12 mouse cellular contexts compared by ENCODE assay signal in genomic region chr14:61861357-61861958, GRCm38 (mm10).
DNase-seq lines count a peak whose midpoint lies in the region; ATAC-seq and TF ChIP-seq lines count a peak whose summit lies in the region.
"Had no signal": no experiment of that assay in that cellular context is flagged by ENCODE, and none has a peak within 500 bp of the region (broad histone marks: within the 10 kb centered on the region; RNA-seq: fewer than 3 reads in every experiment).

No protein-coding gene starts in this region.

- peak; percentile 61 for DNase-seq in thymus, postnatal 0 days (ENCODE audit: low spot score)
- no peak for DNase-seq in gastrocnemius, postnatal 36 days
- DNase-seq in right cerebral cortex, postnatal 10 days (ENCODE audit: low spot score in 2 of 2), result no peak
- DNase-seq: adrenal gland, postnatal 25 days had no signal

- no peak overlapping the region for H3K4me2 ChIP-seq in liver, embryonic 15.5 days
- no peak overlapping the region for H3K4me2 ChIP-seq in liver, embryonic 12.5 days
- no peak overlapping the region for H3K4me2 ChIP-seq in liver, embryonic 16.5 days (ENCODE audit: low read depth, low read length)
- H3K4me2 ChIP-seq: intestine, embryonic 15.5 days; lung, embryonic 15.5 days had no signal

- H3K27me3 ChIP-seq in liver, embryonic 15.5 days, result no peaks in the 10 kb centered on the region
- no peaks in the 10 kb centered on the region for H3K27me3 ChIP-seq in liver, embryonic 12.5 days (replicated peaks)
- no peaks in the 10 kb centered on the region for H3K27me3 ChIP-seq in liver, embryonic 16.5 days (ENCODE audit: control insufficient read depth, insufficient read depth, low read depth, low read length)
- H3K27me3 ChIP-seq: intestine, embryonic 15.5 days; lung, embryonic 15.5 days; Patski had no signal

- 38% methylated on average over 8 of the region's 8 CpGs for WGBS in liver, embryonic 15.5 days (ENCODE audit: insufficient replicate concordance)
- 47% methylated on average over 8 of the region's 8 CpGs for WGBS in liver, embryonic 12.5 days (ENCODE audit: insufficient replicate concordance)
- 16% methylated on average over 8 of the region's 8 CpGs for WGBS in bone marrow, adult 2 months
- 40% methylated on average over 8 of the region's 8 CpGs for WGBS in liver, embryonic 16.5 days (ENCODE audit: insufficient replicate concordance)

- no peaks in the 10 kb centered on the region for H3K4me1 ChIP-seq in liver, embryonic 15.5 days (replicated peaks)
- no peaks in the 10 kb centered on the region for H3K4me1 ChIP-seq in liver, embryonic 12.5 days
- H3K4me1 ChIP-seq in bone marrow, adult 2 months (ENCODE audit: control insufficient read depth, insufficient read depth, low read length), result peaks cover 6% of the 10 kb centered on the region; the same call in 1 of the 2 replicates
- no peaks in the 10 kb centered on the region for H3K4me1 ChIP-seq in liver, embryonic 16.5 days (ENCODE audit: control insufficient read depth, low read depth, low read length)
- H3K4me1 ChIP-seq: intestine, embryonic 15.5 days had no signal

- TF ChIP-seq POLR2A in bone marrow, adult 2 months (IDR thresholded peaks at IDR 0.05; ENCODE audit: borderline replicate concordance, control insufficient read depth, low read depth, low read length), result no peak

- H3K9me3 ChIP-seq in liver, embryonic 15.5 days (replicated peaks), result no peaks in the 10 kb centered on the region
- H3K9me3 ChIP-seq in liver, embryonic 12.5 days (replicated peaks), result no peaks in the 10 kb centered on the region
- H3K9me3 ChIP-seq in liver, embryonic 16.5 days (replicated peaks; ENCODE audit: control insufficient read depth, low read length), result no peaks in the 10 kb centered on the region
- H3K9me3 ChIP-seq: intestine, embryonic 15.5 days; lung, embryonic 15.5 days had no signal

- intact Hi-C loops in gastrocnemius, postnatal 36 days (cut with DNase I), result no loop called here

- H3K4me3 ChIP-seq in liver, embryonic 15.5 days (replicated peaks), result no peak overlapping the region
- H3K4me3 ChIP-seq in liver, embryonic 12.5 days, result no peak overlapping the region
- H3K4me3 ChIP-seq in bone marrow, adult 2 months (replicated peaks; ENCODE audit: control insufficient read depth, low read depth, low read length), result no peak overlapping the region
- no peak overlapping the region for H3K4me3 ChIP-seq in liver, embryonic 16.5 days (ENCODE audit: low read depth, low read length)
- H3K4me3 ChIP-seq: intestine, embryonic 15.5 days; lung, embryonic 15.5 days had no signal

- no peak for TF ChIP-seq CTCF in bone marrow, adult 2 months (IDR thresholded peaks at IDR 0.05; ENCODE audit: control insufficient read depth, insufficient read depth, low read length)

- H3K9ac ChIP-seq in liver, embryonic 15.5 days, result no peak overlapping the region
- no peak overlapping the region for H3K9ac ChIP-seq in liver, embryonic 12.5 days
- H3K9ac ChIP-seq in liver, embryonic 16.5 days (ENCODE audit: low read depth, low read length), result no peak overlapping the region
- H3K9ac ChIP-seq: intestine, embryonic 15.5 days; lung, embryonic 15.5 days had no signal

- no peak for ATAC-seq in liver, embryonic 15.5 days (ENCODE audit: insufficient read depth)
- ATAC-seq in liver, embryonic 12.5 days, result no peak
- ATAC-seq in liver, embryonic 16.5 days (ENCODE audit: low read depth), result peak; percentile 41
- ATAC-seq: forebrain, embryonic 14.5 days; intestine, embryonic 15.5 days; Patski had no signal

- H3K36me3 ChIP-seq in liver, embryonic 15.5 days (replicated peaks), result no peaks in the 10 kb centered on the region
- H3K36me3 ChIP-seq in liver, embryonic 12.5 days, result no peaks in the 10 kb centered on the region
- H3K36me3 ChIP-seq in liver, embryonic 16.5 days (ENCODE audit: control insufficient read depth, insufficient read depth), result no peaks in the 10 kb centered on the region
- H3K36me3 ChIP-seq: intestine, embryonic 15.5 days; lung, embryonic 15.5 days had no signal

- peak overlapping the region; percentile 53; the same call in 1 of the 2 replicates for H3K27ac ChIP-seq in liver, embryonic 15.5 days (replicated peaks)
- no peak overlapping the region for H3K27ac ChIP-seq in liver, embryonic 12.5 days
- H3K27ac ChIP-seq in bone marrow, adult 2 months (ENCODE audit: control insufficient read depth, insufficient read depth, low read depth, low read length, poor library complexity), result peak overlapping the region; percentile 86
- peak overlapping the region; percentile 56 for H3K27ac ChIP-seq in liver, embryonic 16.5 days (ENCODE audit: low read length)
- H3K27ac ChIP-seq: intestine, embryonic 15.5 days; lung, embryonic 15.5 days had no signal
